26 mouse cellular contexts compared by ENCODE assay signal in the genomic region with DNA sequence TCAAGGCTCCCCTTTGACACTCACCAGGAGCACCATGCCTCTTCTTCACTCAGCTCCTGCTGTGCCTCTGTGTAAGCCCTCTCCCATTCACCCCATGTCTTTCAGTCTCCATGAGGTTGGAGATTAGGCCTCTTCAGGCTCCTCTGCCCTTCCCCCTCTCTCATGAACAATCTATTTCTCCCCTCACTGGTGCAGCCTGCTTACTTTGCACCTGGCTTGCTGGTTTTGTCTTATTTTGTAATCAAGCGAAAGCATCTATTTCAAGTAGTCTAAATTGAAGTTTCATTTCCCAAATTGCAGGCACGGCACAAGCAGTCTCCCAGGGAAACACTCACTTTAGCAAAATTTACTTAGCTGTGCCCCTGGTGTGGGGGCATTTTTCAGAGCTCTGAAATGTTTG.
DNase-seq lines count a peak whose midpoint lies in the region; ATAC-seq and TF ChIP-seq lines count a peak whose summit lies in the region.
"Had no signal": no experiment of that assay in that cellular context is flagged by ENCODE, and none has a peak within 500 bp of the region (broad histone marks: within the 10 kb centered on the region; RNA-seq: fewer than 3 reads in every experiment).

No protein-coding gene starts in this region.

- H3K9ac ChIP-seq in midbrain, embryonic 11.5 days (ENCODE audit: low read length), result no peak overlapping the region
- H3K9ac ChIP-seq in midbrain, embryonic 15.5 days, result no peak overlapping the region
- H3K9ac ChIP-seq: heart, embryonic 12.5 days; limb, embryonic 12.5 days; liver, embryonic 12.5 days; stomach, embryonic 15.5 days had no signal

- no peaks in the 10 kb centered on the region for H3K27me3 ChIP-seq in midbrain, embryonic 11.5 days (ENCODE audit: control insufficient read depth, insufficient read depth, low read length)
- H3K27me3 ChIP-seq in midbrain, embryonic 15.5 days (replicated peaks), result no peaks in the 10 kb centered on the region
- H3K27me3 ChIP-seq: heart, embryonic 12.5 days; limb, embryonic 12.5 days; liver, embryonic 12.5 days; stomach, embryonic 15.5 days had no signal

- peak; percentile 15; the same call in 1 of the 2 replicates for ATAC-seq in frontal cortex, adult (ENCODE audit: low TSS enrichment)
- no peak for ATAC-seq in midbrain, embryonic 11.5 days (ENCODE audit: low FRiP score)
- ATAC-seq in midbrain, embryonic 15.5 days (replicated peaks), result no peak
- ATAC-seq: inflammation-experienced regulatory T-cells, adult 6 months; liver, embryonic 12.5 days had no signal

- WGBS in midbrain, embryonic 11.5 days, result 39% methylated on average over 2 of the region's 2 CpGs
- WGBS in midbrain, embryonic 15.5 days, result 40% methylated on average over 2 of the region's 2 CpGs
- WGBS in olfactory bulb, adult 2 months, result 18% methylated on average over 2 of the region's 2 CpGs

- TF ChIP-seq CTCF in brain, embryonic 14.5 days (IDR thresholded peaks at IDR 0.05; ENCODE audit: borderline replicate concordance, extremely low read depth, insufficient read depth, insufficient read length), result no peak
- TF ChIP-seq CTCF in olfactory bulb, adult 2 months (IDR thresholded peaks at IDR 0.05; ENCODE audit: insufficient read depth, low read depth, low read length), result no peak

- no peak overlapping the region for H3K4me2 ChIP-seq in midbrain, embryonic 11.5 days
- no peak overlapping the region for H3K4me2 ChIP-seq in midbrain, embryonic 15.5 days
- H3K4me2 ChIP-seq: heart, embryonic 12.5 days; limb, embryonic 12.5 days; liver, embryonic 12.5 days; stomach, embryonic 15.5 days had no signal

- no peak overlapping the region for H3K27ac ChIP-seq in midbrain, embryonic 11.5 days (ENCODE audit: low read depth, low read length)
- H3K27ac ChIP-seq in midbrain, embryonic 15.5 days, result no peak overlapping the region
- peak overlapping the region; percentile 44 for H3K27ac ChIP-seq in olfactory bulb, adult 2 months (ENCODE audit: insufficient read depth, low read depth, low read length)
- H3K27ac ChIP-seq: limb, embryonic 12.5 days; liver, embryonic 12.5 days; stomach, embryonic 15.5 days had no signal

- no peak overlapping the region for H3K4me3 ChIP-seq in midbrain, embryonic 11.5 days (ENCODE audit: low read depth, low read length)
- H3K4me3 ChIP-seq in midbrain, embryonic 15.5 days, result no peak overlapping the region
- H3K4me3 ChIP-seq in olfactory bulb, adult 2 months (ENCODE audit: insufficient read depth, low read depth, low read length), result no peak overlapping the region
- H3K4me3 ChIP-seq: heart, embryonic 12.5 days; limb, embryonic 12.5 days; liver, embryonic 12.5 days; myocyte; stomach, embryonic 15.5 days had no signal

- DNase-seq in frontal cortex, postnatal 25 days (ENCODE audit: low spot score in 2 of 2), result no peak
- peak; percentile 77 for DNase-seq in midbrain, embryonic 11.5 days (ENCODE audit: low spot score, missing footprints)
- peak; percentile 33 for DNase-seq in brain, embryonic 14.5 days (ENCODE audit: low read depth)
- DNase-seq in cerebellum, postnatal 14 days, result no peak
- DNase-seq: adrenal gland, adult 2 months; B cell, adult 2 months; cerebellum, adult 9-10 months; embryo, embryonic 11 days; heart, adult 11 months; heart, postnatal 14 days; kidney, adult 2 months; kidney, postnatal 10 days; layer of hippocampus, adult 9-11 months; lung, adult 2 months; right cerebral cortex, postnatal 25 days; thymus, adult 18-20 months; thymus, postnatal 4 days had no signal

- H3K9me3 ChIP-seq in midbrain, embryonic 11.5 days (ENCODE audit: control insufficient read depth, low read length), result no peaks in the 10 kb centered on the region
- H3K9me3 ChIP-seq in midbrain, embryonic 15.5 days, result no peaks in the 10 kb centered on the region
- H3K9me3 ChIP-seq: stomach, embryonic 15.5 days had no signal

- no peaks in the 10 kb centered on the region for H3K36me3 ChIP-seq in midbrain, embryonic 11.5 days (ENCODE audit: control insufficient read depth, insufficient read depth, low read length)
- H3K36me3 ChIP-seq in midbrain, embryonic 15.5 days (replicated peaks), result no peaks in the 10 kb centered on the region
- H3K36me3 ChIP-seq: heart, embryonic 12.5 days; limb, embryonic 12.5 days; liver, embryonic 12.5 days; stomach, embryonic 15.5 days had no signal

- peaks cover 7% of the 10 kb centered on the region for H3K4me1 ChIP-seq in midbrain, embryonic 11.5 days (ENCODE audit: control insufficient read depth, insufficient read depth, low read length)
- H3K4me1 ChIP-seq in midbrain, embryonic 15.5 days, result peaks cover 25% of the 10 kb centered on the region
- peaks cover 52% of the 10 kb centered on the region for H3K4me1 ChIP-seq in olfactory bulb, adult 2 months (ENCODE audit: control insufficient read depth, insufficient read depth, low read length)
- H3K4me1 ChIP-seq: liver, embryonic 12.5 days; stomach, embryonic 15.5 days had no signal

- no peak for TF ChIP-seq POLR2A in brain, embryonic 14.5 days (IDR thresholded peaks at IDR 0.05; ENCODE audit: borderline replicate concordance, extremely low read depth, insufficient read depth, insufficient read length, poor library complexity, severe bottlenecking)
- no peak for TF ChIP-seq POLR2A in olfactory bulb, adult 2 months (IDR thresholded peaks at IDR 0.05; ENCODE audit: insufficient read depth, low read depth, low read length)

Comparison
In these comparisons a context has a peak if more than half of its experiments do, and no peak if none do; other contexts are left out.
1. DNase-seq: peak in midbrain, embryonic 11.5 days (single experiment) and brain, embryonic 14.5 days (single experiment); none in frontal cortex, postnatal 25 days (0 of 2) and cerebellum, postnatal 14 days (0 of 2).